Mouse (Mus musculus) spleen, postnatal 14 days (tissue): ENCODE measurements at regions not wholly inside any gene's neighbourhood (a gene's known extent, or its start where the extent isn't known, plus 50 kb on each side); places are given as distances from the start of the nearest gene placed in this dataset.

Source experiments
- DNase-seq, 2 experiments: peaks; one replicate each; pipeline ENCODE4 v3.0.0; 2021 to 2022; ENCODE audit warnings: low spot score in 2 of 2

GRCm38 (mm10) chr13:84761821-84762220 is 427.4 kb upstream of the Ccnh start:
- no peak for DNase-seq

GRCm38 (mm10) chr13:84763916-84764315 is 425.3 kb upstream of the Ccnh start:
- DNase-seq: no peak

GRCm38 (mm10) chr13:84771956-84772355 is 417.3 kb upstream of the Ccnh start:
- no peak for DNase-seq

GRCm38 (mm10) chr13:84783017-84783937 is 405.9 kb upstream of the Ccnh start:
- no peak for DNase-seq

- DNase-seq: no peak
These were observed 384.8 kb upstream of the Ccnh start for GRCm38 (mm10) chr13:84804241-84804980.

- no peak for DNase-seq
These were observed 384.0 kb upstream of the Ccnh start for GRCm38 (mm10) chr13:84805190-84805589.

- no peak for DNase-seq
These were observed 379.6 kb upstream of the Ccnh start for GRCm38 (mm10) chr13:84809605-84810004.
